Mouse (Mus musculus): Measurements from ENCODE around the gene Reg2.
"Not testable (repeated sequence)": the region's sequence is repeated elsewhere in the genome, so short reads cannot be mapped to it uniquely, and the experiment has no call there.

Reg2 gene

DNA sequence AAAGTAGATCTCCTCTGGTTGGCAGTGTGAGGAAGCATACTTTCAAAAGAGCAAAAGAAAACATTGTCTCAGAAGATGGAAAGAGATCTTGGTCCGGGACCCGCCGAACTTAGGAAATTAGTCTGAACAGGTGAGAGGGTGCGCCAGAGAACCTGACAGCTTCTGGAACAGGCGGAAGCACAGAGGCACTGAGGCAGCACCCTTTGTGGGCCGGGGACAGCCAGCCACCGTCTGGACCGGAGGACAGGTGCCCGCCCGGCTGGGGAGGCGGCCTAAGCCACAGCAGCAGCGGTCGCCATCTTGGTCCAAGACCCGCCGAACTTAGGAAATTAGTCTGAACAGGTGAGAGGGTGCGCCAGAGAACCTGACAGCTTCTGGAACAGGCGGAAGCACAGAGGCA is at the start of gene Reg2:
Gene Reg2 (plus strand): TSS at position 301 of the 400 bp plus-strand sequence.
- DNase-seq = not testable (repeated sequence)

DNA sequence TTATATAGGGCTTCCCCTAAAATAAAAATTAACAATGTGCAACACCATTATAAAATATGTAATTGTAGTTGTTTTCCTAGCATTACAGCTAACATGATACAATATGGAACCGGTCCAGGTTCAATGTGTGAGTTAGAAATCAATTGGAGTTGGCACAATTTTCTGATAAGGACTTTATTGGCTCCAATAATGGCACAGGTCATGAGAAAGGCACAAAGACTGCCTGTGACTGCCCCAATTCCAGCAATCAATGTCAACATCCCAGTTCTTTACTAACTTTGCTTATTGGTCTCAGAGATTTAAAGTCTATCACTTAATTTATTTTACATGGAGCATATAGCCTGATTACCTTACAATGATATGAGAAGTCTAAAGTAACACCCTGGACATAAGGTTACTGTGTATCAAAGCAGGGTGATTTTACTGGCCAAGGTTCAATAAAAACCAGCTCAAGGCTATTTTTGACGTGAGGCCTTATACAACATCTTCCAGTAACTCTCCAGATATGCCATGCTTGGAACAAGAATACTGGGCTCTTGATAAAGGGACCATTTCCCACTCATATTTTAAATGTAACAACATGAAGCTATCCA is 33.4 kb upstream of the Reg2 start:
- no peak for DNase-seq

DNA sequence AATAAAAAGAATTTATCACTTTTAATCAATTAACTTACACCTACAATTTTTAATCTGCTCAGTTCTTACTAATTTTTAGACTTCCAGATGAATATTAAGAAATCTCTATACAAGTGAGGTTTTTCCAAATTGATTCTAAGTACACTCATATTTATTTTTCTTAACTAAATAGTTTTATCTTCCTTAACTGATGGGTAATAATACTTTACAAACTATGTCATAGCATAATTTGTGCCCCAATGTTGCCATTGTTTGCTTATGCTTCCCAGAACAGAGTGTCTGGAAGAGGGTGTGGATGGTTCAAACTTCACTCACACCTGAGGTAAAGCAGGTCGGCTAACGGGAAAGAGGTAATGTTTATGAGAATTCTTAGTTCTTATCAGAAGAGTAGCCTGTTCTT is 25.1 kb upstream of the Reg2 start, which contains the start of gene Reg3b:
Gene Reg3b (plus strand): TSS at position 301 of the 400 bp plus-strand sequence.
- DNase-seq = no peak

DNA sequence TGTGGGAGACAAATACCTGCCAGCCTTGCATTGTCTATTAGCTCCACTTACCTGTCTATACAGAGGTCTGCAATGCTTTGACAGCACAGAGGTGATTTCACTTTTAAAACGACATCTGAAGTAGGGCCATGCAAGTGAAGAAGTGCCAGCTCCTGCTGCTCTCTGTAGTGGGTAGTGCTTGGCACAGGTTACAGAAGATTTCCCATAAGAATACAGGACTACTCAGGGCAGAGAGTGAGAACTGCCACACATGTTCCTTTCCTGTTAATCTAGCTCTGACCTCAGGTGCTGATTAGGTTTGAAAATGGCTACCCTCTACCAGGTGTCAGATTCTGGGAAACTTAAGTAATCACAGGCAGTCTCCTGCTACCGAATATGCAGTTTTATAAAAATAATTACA is 16.7 kb upstream of the Reg2 start, which contains the start of gene Reg3d:
Gene Reg3d (minus strand): TSS at position 101 of the 400 bp plus-strand sequence.
- DNase-seq = no peak

DNA sequence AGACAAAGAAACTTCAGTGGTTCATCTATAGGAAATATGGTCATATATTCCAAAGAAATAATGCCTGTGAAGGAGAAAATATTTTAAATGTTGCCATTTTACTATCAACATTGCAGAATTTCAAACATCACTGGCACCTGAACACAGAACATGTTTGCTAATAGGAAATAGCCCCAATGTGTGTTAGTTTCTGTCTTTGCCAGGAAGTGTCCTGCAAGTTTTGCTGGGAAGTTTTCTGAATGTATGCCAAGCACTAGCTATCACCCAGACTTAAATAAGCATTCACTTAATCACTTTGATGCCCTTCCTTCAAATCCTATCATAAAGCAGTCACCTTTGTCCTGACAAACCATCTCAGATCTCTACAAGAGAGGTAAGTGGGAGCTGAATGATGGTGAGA is 15.0 kb upstream of the Reg2 start, which contains the start of gene Reg3a:
Gene Reg3a (plus strand): TSS at position 301 of the 400 bp plus-strand sequence.
- DNase-seq = no peak

DNA sequence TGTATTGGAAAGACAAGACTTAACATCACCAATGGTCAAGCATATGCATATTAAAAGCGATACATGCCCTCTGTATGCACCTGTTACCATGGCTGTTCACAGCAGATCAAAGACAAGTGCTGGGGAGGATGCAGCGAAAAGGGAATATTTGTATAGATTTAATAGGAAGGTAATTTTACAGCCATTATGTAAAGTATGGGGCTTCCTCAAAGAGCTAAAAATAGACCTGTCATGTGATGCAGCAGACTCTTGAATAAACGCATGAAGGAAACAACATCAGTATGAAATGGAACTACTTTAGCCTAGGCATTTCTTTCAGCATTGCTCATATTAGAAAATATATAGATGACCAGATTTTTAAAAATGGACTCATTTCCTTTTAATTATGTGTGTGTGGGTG is 9.8 kb upstream of the Reg2 start:
- DNase-seq = no peak

DNA sequence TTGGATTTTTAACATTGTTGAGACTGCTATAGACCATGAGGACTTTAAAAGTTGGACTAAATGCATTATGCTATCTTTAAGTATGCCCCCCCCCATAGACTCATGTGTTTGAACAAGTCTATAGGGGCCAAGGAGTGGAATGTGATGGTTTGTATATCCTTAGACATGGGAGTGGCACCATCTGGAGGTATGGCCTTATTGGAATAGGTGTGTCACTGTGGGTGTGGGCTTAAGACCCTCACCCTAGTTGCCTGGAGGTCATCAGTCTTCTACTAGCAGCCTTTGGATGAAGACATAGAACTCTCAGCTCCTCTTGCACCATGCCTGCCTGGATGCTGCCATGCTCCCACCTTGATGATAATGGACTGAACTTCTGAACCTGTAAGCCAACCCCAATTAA is 27.0 kb downstream of the Reg2 start, which contains the start of gene Reg1:
Gene Reg1 (plus strand): TSS at position 301 of the 400 bp plus-strand sequence.
- not testable (repeated sequence) for DNase-seq

DNA sequence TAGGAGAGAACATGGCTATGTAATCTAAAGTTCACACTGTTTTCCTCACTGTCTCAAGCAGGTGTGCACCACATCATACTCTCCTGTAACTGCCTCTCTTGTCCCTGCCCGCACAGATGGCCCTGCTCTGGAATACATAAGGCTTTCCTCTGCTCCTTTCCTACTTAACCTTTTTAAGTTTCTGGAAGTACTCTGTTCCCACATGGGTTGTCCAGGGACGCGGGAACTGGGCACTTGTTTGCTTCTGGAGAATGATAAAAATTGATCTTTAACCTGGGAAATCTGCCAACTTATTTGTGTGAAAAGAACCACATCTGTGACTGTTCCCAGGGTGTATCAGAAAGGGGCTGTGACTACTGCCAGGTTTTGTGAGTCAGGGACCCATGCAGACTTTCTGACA is 30.1 kb downstream of the Reg2 start:
- DNase-seq = no peak

DNA sequence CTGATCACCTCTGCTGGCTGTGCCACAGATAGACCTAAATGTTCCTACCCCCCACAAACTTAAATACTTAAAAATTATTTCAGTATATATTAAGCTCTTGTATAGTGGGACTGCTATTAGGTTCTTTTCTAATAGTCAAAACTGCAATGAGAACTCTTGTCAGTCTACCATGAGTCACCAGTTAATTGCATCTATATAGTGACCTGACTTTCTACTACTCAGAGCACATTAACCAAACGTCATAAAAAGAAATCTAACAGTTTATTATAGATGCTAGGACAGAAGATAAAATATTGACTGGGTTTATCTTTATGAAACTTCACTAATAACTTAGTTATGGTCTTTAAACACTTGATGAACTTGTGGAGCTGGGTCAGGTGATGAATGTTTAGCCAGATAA is 51.8 kb downstream of the Reg2 start:
- no peak for DNase-seq

DNA sequence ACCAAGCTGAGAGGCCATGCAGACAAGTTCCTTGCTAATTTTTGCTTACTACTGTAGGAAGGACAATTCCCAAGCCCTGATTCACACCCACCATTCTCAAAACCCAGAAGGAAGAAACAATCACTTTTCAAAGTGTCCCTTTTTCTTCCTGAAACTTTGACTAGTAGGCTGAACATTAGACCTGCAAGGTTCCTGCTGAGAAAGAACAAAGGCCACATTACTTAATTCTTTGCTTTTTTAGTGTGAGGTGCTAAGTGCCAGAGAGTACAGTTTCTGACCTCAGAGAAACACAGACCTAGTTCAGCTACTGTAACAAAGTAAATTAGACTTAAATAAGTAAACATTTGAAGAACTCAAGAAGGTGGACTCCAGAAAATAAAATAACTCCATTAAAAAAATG is 53.0 kb downstream of the Reg2 start:
- no peak for DNase-seq

DNA sequence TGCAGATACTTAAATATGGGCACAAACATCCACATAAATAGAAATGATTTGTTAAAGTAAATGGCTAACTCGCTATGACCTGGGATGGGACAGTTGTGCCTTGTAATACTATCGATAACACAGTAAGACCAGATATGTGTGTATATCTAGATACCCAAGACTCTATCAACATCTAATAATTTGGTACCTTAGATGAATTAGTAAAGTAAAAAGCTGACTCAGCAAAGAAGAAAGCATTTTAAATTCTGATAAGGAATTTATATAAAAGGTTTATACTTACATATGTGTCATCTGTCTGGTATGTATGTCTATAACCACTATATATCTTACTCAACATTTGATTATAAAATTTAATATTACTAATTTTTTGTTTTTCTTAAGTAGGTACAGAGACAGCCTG is 57.4 kb downstream of the Reg2 start:
- no peak for DNase-seq

All from thymus, adult 18-20 months (tissue).